Mouse (Mus musculus): ENCODE measurements around the gene Vgll4. TPM values are rescaled to one million over a fixed set of nuclear protein-coding genes. Genes with fewer than 3 reads are reported as not detected.

The Vgll4 gene
- total and polyA plus RNA-seq, 3 experiments = 33.3 to 39.4 (median 35.0) TPM

GRCm38 (mm10) chr6:114840012-114840411 is 129.8 kb downstream of the Vgll4 start:
- no peak for ATAC-seq (ENCODE audit: extremely low read depth, insufficient number of reproducible peaks, low FRiP score, poor library complexity, severe bottlenecking)
- DNase-seq (ENCODE audit: low spot score) = no peak
- TF ChIP-seq POLR2AphosphoS5 (IDR thresholded peaks at IDR 0.05; ENCODE audit: insufficient replicate concordance, low read depth, low read length) (no peak), TAL1 (conservative IDR thresholded peaks at IDR 0.05; ENCODE audit: low read depth, low read length) (no peak), CTCF (IDR thresholded peaks at IDR 0.05; ENCODE audit: low read depth, low read length) (no peak), GATA1 (IDR thresholded peaks at IDR 0.05; ENCODE audit: borderline replicate concordance, low read length) (no peak), GATA2 (IDR thresholded peaks at IDR 0.05; ENCODE audit: borderline replicate concordance, low read depth, low read length) (no peak)
- H3K4me1 ChIP-seq (ENCODE audit: insufficient read depth, low read depth, low read length) = peaks cover 35% of the 10 kb centered on the region
- peaks cover 6% of the 10 kb centered on the region; the same call in 1 of the 2 replicates for H3K9me3 ChIP-seq (replicated peaks)
- H3K4me3 ChIP-seq (ENCODE audit: low read depth, low read length) = no peak overlapping the region
- H3K36me3 ChIP-seq (replicated peaks) = peaks cover 15% of the 10 kb centered on the region
- no peaks in the 10 kb centered on the region for H3K27me3 ChIP-seq (ENCODE audit: insufficient read depth, low read length)

GRCm38 (mm10) chr6:114838872-114839271 is 130.9 kb downstream of the Vgll4 start:
- no peak for ATAC-seq (ENCODE audit: extremely low read depth, insufficient number of reproducible peaks, low FRiP score, poor library complexity, severe bottlenecking)
- Histone ChIP-seq H3K36me3 (replicated peaks) (peaks cover 24% of the 10 kb centered on the region), H3K27me3 (ENCODE audit: insufficient read depth, low read length) (no peaks in the 10 kb centered on the region), H3K4me3 (ENCODE audit: low read depth, low read length) (no peak overlapping the region), H3K9me3 (replicated peaks) (peaks cover 6% of the 10 kb centered on the region; the same call in 1 of the 2 replicates), H3K4me1 (ENCODE audit: insufficient read depth, low read depth, low read length) (peaks cover 35% of the 10 kb centered on the region)
- no peak for TF ChIP-seq GATA1 (IDR thresholded peaks at IDR 0.05; ENCODE audit: borderline replicate concordance, low read length)
- TF ChIP-seq GATA2 (IDR thresholded peaks at IDR 0.05; ENCODE audit: borderline replicate concordance, low read depth, low read length) = no peak
- TF ChIP-seq TAL1 (conservative IDR thresholded peaks at IDR 0.05; ENCODE audit: low read depth, low read length) = no peak
- no peak for TF ChIP-seq CTCF (IDR thresholded peaks at IDR 0.05; ENCODE audit: low read depth, low read length)
- TF ChIP-seq POLR2AphosphoS5 (IDR thresholded peaks at IDR 0.05; ENCODE audit: insufficient replicate concordance, low read depth, low read length) = no peak
- DNase-seq (ENCODE audit: low spot score) = no peak

- peaks cover 56% of the 10 kb centered on the region for H3K4me1 ChIP-seq (ENCODE audit: insufficient read depth, low read depth, low read length)
- no peak overlapping the region for H3K4me3 ChIP-seq (ENCODE audit: low read depth, low read length)
- TF ChIP-seq CTCF (IDR thresholded peaks at IDR 0.05; ENCODE audit: low read depth, low read length) (no peak), GATA1 (IDR thresholded peaks at IDR 0.05; ENCODE audit: borderline replicate concordance, low read length) (no peak), POLR2AphosphoS5 (IDR thresholded peaks at IDR 0.05; ENCODE audit: insufficient replicate concordance, low read depth, low read length) (no peak), TAL1 (conservative IDR thresholded peaks at IDR 0.05; ENCODE audit: low read depth, low read length) (no peak), GATA2 (IDR thresholded peaks at IDR 0.05; ENCODE audit: borderline replicate concordance, low read depth, low read length) (no peak)
- H3K36me3 ChIP-seq (replicated peaks) = peaks cover 26% of the 10 kb centered on the region
- ATAC-seq (ENCODE audit: extremely low read depth, insufficient number of reproducible peaks, low FRiP score, poor library complexity, severe bottlenecking) = no peak
- no peak for DNase-seq (ENCODE audit: low spot score)
- H3K9me3 ChIP-seq (replicated peaks) = 0 out of 2 replicates have a peak, but pooled peaks cover 3% of the 10 kb centered on the region
- no peaks in the 10 kb centered on the region for H3K27me3 ChIP-seq (ENCODE audit: insufficient read depth, low read length)
These were observed 133.4 kb downstream of the Vgll4 start for GRCm38 (mm10) chr6:114836433-114836832.

GRCm38 (mm10) chr6:114835752-114836151 is 134.0 kb downstream of the Vgll4 start:
- peaks cover 26% of the 10 kb centered on the region for H3K36me3 ChIP-seq (replicated peaks)
- H3K4me3 ChIP-seq (ENCODE audit: low read depth, low read length) = no peak overlapping the region
- DNase-seq (ENCODE audit: low spot score) (no peak), ATAC-seq (ENCODE audit: extremely low read depth, insufficient number of reproducible peaks, low FRiP score, poor library complexity, severe bottlenecking) (no peak)
- TF ChIP-seq POLR2AphosphoS5 (IDR thresholded peaks at IDR 0.05; ENCODE audit: insufficient replicate concordance, low read depth, low read length) = no peak
- TF ChIP-seq GATA2 (IDR thresholded peaks at IDR 0.05; ENCODE audit: borderline replicate concordance, low read depth, low read length) = no peak
- TF ChIP-seq GATA1 (IDR thresholded peaks at IDR 0.05; ENCODE audit: borderline replicate concordance, low read length) = no peak
- peaks cover 56% of the 10 kb centered on the region for H3K4me1 ChIP-seq (ENCODE audit: insufficient read depth, low read depth, low read length)
- H3K9me3 ChIP-seq (replicated peaks) = 0 out of 2 replicates have a peak, but pooled peaks cover 3% of the 10 kb centered on the region
- no peaks in the 10 kb centered on the region for H3K27me3 ChIP-seq (ENCODE audit: insufficient read depth, low read length)

- TF ChIP-seq GATA2 (IDR thresholded peaks at IDR 0.05; ENCODE audit: borderline replicate concordance, low read depth, low read length) (no peak), TAL1 (conservative IDR thresholded peaks at IDR 0.05; ENCODE audit: low read depth, low read length) (no peak), GATA1 (IDR thresholded peaks at IDR 0.05; ENCODE audit: borderline replicate concordance, low read length) (no peak), POLR2AphosphoS5 (IDR thresholded peaks at IDR 0.05; ENCODE audit: insufficient replicate concordance, low read depth, low read length) (no peak), CTCF (IDR thresholded peaks at IDR 0.05; ENCODE audit: low read depth, low read length) (no peak)
- no peak overlapping the region for H3K4me3 ChIP-seq (ENCODE audit: low read depth, low read length)
- H3K36me3 ChIP-seq (replicated peaks) = peaks cover 26% of the 10 kb centered on the region
- ATAC-seq (ENCODE audit: extremely low read depth, insufficient number of reproducible peaks, low FRiP score, poor library complexity, severe bottlenecking) = no peak
- H3K27me3 ChIP-seq (ENCODE audit: insufficient read depth, low read length) = no peaks in the 10 kb centered on the region
- no peak for DNase-seq (ENCODE audit: low spot score)
- H3K9me3 ChIP-seq (replicated peaks) = 0 out of 2 replicates have a peak, but pooled peaks cover 3% of the 10 kb centered on the region
- H3K4me1 ChIP-seq (ENCODE audit: insufficient read depth, low read depth, low read length) = peaks cover 52% of the 10 kb centered on the region
These were observed 134.4 kb downstream of the Vgll4 start for GRCm38 (mm10) chr6:114835344-114835743.

- no peak for TF ChIP-seq POLR2AphosphoS5 (IDR thresholded peaks at IDR 0.05; ENCODE audit: insufficient replicate concordance, low read depth, low read length)
- TF ChIP-seq TAL1 (conservative IDR thresholded peaks at IDR 0.05; ENCODE audit: low read depth, low read length) = no peak
- TF ChIP-seq GATA1 (IDR thresholded peaks at IDR 0.05; ENCODE audit: borderline replicate concordance, low read length) = no peak
- no peak for TF ChIP-seq GATA2 (IDR thresholded peaks at IDR 0.05; ENCODE audit: borderline replicate concordance, low read depth, low read length)
- H3K27me3 ChIP-seq (ENCODE audit: insufficient read depth, low read length) = no peaks in the 10 kb centered on the region
- DNase-seq (ENCODE audit: low spot score) (no peak), ATAC-seq (ENCODE audit: extremely low read depth, insufficient number of reproducible peaks, low FRiP score, poor library complexity, severe bottlenecking) (no peak)
- no peak overlapping the region for H3K4me3 ChIP-seq (ENCODE audit: low read depth, low read length)
- H3K36me3 ChIP-seq (replicated peaks) = peaks cover 22% of the 10 kb centered on the region
- H3K9me3 ChIP-seq (replicated peaks) = 0 out of 2 replicates have a peak, but pooled peaks cover 3% of the 10 kb centered on the region
- H3K4me1 ChIP-seq (ENCODE audit: insufficient read depth, low read depth, low read length) = peaks cover 37% of the 10 kb centered on the region
These were observed 135.9 kb downstream of the Vgll4 start for GRCm38 (mm10) chr6:114833791-114834346.
